Comparison of ENCODE assay signal across 18 mouse cellular contexts in genomic region chr1:139036768-139037507, GRCm38 (mm10).
DNase-seq lines count a peak whose midpoint lies in the region; ATAC-seq lines count a peak whose summit lies in the region.
"Had no signal": no experiment of that assay in that cellular context is flagged by ENCODE, and none has a peak within 500 bp of the region (broad histone marks: within the 10 kb centered on the region; RNA-seq: fewer than 3 reads in every experiment).

No protein-coding gene starts in this region.

- no peaks in the 10 kb centered on the region for H3K27me3 ChIP-seq in splenic B cell, adult 2 months (ENCODE audit: control insufficient read depth, insufficient read depth, low read length, poor library complexity, severe bottlenecking)
- H3K27me3 ChIP-seq: embryonic facial prominence, embryonic 12.5 days; liver, embryonic 15.5 days had no signal

- peak; percentile 43 for DNase-seq in heart, adult 11 months
- no peak for DNase-seq in heart, postnatal 4 days
- DNase-seq in spleen, postnatal 36 days (ENCODE audit: low spot score in 2 of 2): peak; percentile 34 to 42
- DNase-seq in spleen, postnatal 14 days (ENCODE audit: low spot score in 2 of 2): no peak
- peak; percentile 69 for DNase-seq in splenic B cell, adult 2 months (ENCODE audit: low read depth, low spot score)
- DNase-seq in testis, postnatal 10 days (ENCODE audit: low spot score): no peak
- no peak for DNase-seq in cerebellum, postnatal 14 days
- DNase-seq: adrenal gland, postnatal 36 days; cerebellum, adult 2 months; gastrocnemius, postnatal 10 days; heart, adult 2 months; kidney, adult 18-20 months; layer of hippocampus, postnatal 36 days had no signal

- peak; percentile 30 to 49; a peak in 3 of 4 replicates for ATAC-seq in hematopoietic stem cell, adult 5-6 weeks (replicated peaks in 1 of 2; ENCODE audit: insufficient read depth in 1 of 2, low FRiP score in 2 of 2, low TSS enrichment in 1 of 2, low read depth in 1 of 2, poor library complexity in 2 of 2, severe bottlenecking in 2 of 2)
- ATAC-seq: forebrain, embryonic 14.5 days; lung, postnatal 0 days had no signal

- H3K36me3 ChIP-seq in splenic B cell, adult 2 months (ENCODE audit: control insufficient read depth, insufficient read depth, low read length, poor library complexity, severe bottlenecking): no peaks in the 10 kb centered on the region
- H3K36me3 ChIP-seq: embryonic facial prominence, embryonic 12.5 days; liver, embryonic 15.5 days had no signal

Comparison
In these comparisons a context has a peak if more than half of its experiments do, and no peak if none do; other contexts are left out.
1. DNase-seq: peak in heart, adult 11 months (single experiment), spleen, postnatal 36 days (2 of 2) and splenic B cell, adult 2 months (single experiment); none in heart, postnatal 4 days (single experiment), spleen, postnatal 14 days (0 of 2), testis, postnatal 10 days (single experiment) and cerebellum, postnatal 14 days (0 of 2).